Mouse (Mus musculus) neural tube, embryonic 12.5 days (tissue): ENCODE results near the gene Samhd1. TPM values are rescaled to one million over a fixed set of nuclear protein-coding genes. Genes with fewer than 3 reads are reported as not detected.
"Not testable (repeated sequence)": the region's sequence is repeated elsewhere in the genome, so short reads cannot be mapped to it uniquely, and the experiment has no call there.

Experiments
- ATAC-seq: fragments of 200-750 bp; cut with Nextera tagmentation; 2 replicates; pipeline ENCODE4 v1.8.0; 2017; ENCODE audit warnings: low read depth, mild to moderate bottlenecking, moderate TSS enrichment, moderate library complexity; ENCODE audit not compliant: low FRiP score
- H3K27ac ChIP-seq: fragments of 300-500 bp; sonication (generic); 2 replicates; pipeline ENCODE4 v1.5.1; 2016
- H3K27me3 ChIP-seq: fragments of 300-500 bp; sonication (generic); replicated peaks from 2 replicates; pipeline ENCODE4 v1.6.1; 2016; ENCODE audit warnings: mild to moderate bottlenecking
- H3K36me3 ChIP-seq: fragments of 300-500 bp; sonication (generic); 2 replicates; pipeline ENCODE4 v1.6.1; 2016; ENCODE audit warnings: mild to moderate bottlenecking
- H3K4me1 ChIP-seq: fragments of 300-500 bp; sonication (generic); 2 replicates; pipeline ENCODE4 v1.6.1; 2016
- H3K4me2 ChIP-seq: fragments of 300-500 bp; sonication (generic); replicated peaks from 2 replicates; pipeline ENCODE4 v1.6.1; 2016; ENCODE audit warnings: mild to moderate bottlenecking
- H3K4me3 ChIP-seq: fragments of 300-500 bp; sonication (generic); 2 replicates; pipeline ENCODE4 v1.5.1; 2016
- H3K9ac ChIP-seq: fragments of 300-500 bp; sonication (generic); 2 replicates; pipeline ENCODE4 v1.6.1; 2016; ENCODE audit warnings: mild to moderate bottlenecking
- H3K9me3 ChIP-seq: fragments of 300-500 bp; sonication (generic); 2 replicates; pipeline ENCODE4 v1.6.1; 2016; ENCODE audit warnings: mild to moderate bottlenecking
- WGBS: fragments of 180-500 bp; shearing (Covaris S2); methylation state at CpG from one replicate; pipeline ENCODE4 v1.1.7; 2016; 5-methylcytosine and 5-hydroxymethylcytosine counted together
- polyA plus RNA-seq: library from polyadenylated mRNA; unstranded; fragments of >200 nt; fragmentation: Nextera tagmentation; extraction: Ambion mirVana; gene quantifications from 2 replicates; pipeline ENCODE4 v1.2.1, GENCODE M21; 2016

Samhd1 gene
- polyA plus RNA-seq = 15.9 and 17.5 TPM in 2 replicates

GRCm38 (mm10) chr2:157135014-157135413 is at the start of gene Samhd1:
TSS of gene Samhd1 (minus strand) at chr2:157135265.
- H3K9ac ChIP-seq = peak within 1 kb of the TSS; percentile 65
- no peak within 1 kb of the TSS for H3K27ac ChIP-seq
- no peaks in the 10 kb centered on the region for H3K27me3 ChIP-seq
- no peaks in the 10 kb centered on the region; the same call in 1 of the 2 replicates for H3K9me3 ChIP-seq
- WGBS = under 1% methylated on average over 32 of the region's 32 CpGs
- peak within 1 kb of the TSS; percentile 65 for H3K4me3 ChIP-seq
- H3K36me3 ChIP-seq = no peaks in the 10 kb centered on the region
- no peaks in the 10 kb centered on the region for H3K4me1 ChIP-seq
- peak within 1 kb of the TSS; percentile 95 for H3K4me2 ChIP-seq
- peak; percentile 88 for ATAC-seq

DNA sequence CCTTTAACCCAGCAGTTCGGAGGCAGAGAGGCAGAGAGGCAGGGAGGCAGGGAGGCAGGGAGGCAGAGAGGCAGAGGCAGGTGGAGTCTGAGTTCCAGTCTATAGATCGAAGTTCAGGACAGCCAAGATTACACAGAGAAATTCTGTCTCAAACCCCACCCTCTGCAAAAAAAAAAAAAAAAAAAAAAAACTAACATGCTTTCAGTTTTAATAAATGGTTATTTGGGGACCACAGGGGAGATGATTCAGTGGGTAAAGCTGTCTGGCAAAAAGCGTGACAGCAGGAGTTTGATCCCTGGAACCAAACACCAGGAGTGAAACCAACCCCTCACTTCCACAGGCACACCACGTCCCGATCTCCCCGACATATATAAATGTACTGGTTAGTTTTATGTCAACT is 43.1 kb upstream of the Samhd1 start:
- no peak overlapping the region for H3K4me2 ChIP-seq
- H3K36me3 ChIP-seq = peaks cover 41% of the 10 kb centered on the region
- no peaks in the 10 kb centered on the region for H3K9me3 ChIP-seq
- H3K27ac ChIP-seq = no peak overlapping the region
- H3K4me1 ChIP-seq = no peaks in the 10 kb centered on the region
- no peak for ATAC-seq
- no peaks in the 10 kb centered on the region for H3K27me3 ChIP-seq
- 84% methylated on average over 6 of the region's 6 CpGs for WGBS
- H3K9ac ChIP-seq = no peak overlapping the region
- no peak overlapping the region for H3K4me3 ChIP-seq

DNA sequence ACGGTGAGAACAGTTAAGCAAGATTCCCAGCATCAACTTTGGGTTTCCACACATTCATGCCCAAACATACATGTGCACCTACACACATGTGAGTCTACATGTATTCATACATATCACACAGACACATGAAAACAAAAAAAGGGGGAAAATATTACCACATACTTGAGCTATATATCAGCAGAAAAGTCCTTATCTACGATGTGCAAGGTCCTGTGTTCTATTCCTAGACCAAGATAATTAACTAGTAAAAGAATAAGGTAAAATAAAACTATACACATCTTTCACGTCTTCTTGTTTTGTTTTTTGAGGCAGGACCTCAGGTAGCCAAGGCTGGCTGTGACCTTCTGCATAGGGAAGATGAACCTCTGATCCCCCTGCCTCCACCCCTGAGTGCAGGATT is 41.2 kb upstream of the Samhd1 start:
- 95% methylated on average over 3 of the region's 3 CpGs for WGBS
- Histone ChIP-seq H3K27me3 (no peaks in the 10 kb centered on the region), H3K4me3 (no peak overlapping the region), H3K9me3 (no peaks in the 10 kb centered on the region), H3K27ac (no peak overlapping the region), H3K4me2 (no peak overlapping the region), H3K36me3 (peaks cover 49% of the 10 kb centered on the region), H3K4me1 (no peaks in the 10 kb centered on the region), H3K9ac (no peak overlapping the region)
- no peak for ATAC-seq

GRCm38 (mm10) chr2:157174416-157174815 is 39.4 kb upstream of the Samhd1 start:
- Histone ChIP-seq H3K9ac (no peak overlapping the region), H3K4me1 (no peaks in the 10 kb centered on the region), H3K27me3 (no peaks in the 10 kb centered on the region), H3K27ac (no peak overlapping the region), H3K9me3 (no peaks in the 10 kb centered on the region), H3K4me3 (no peak overlapping the region), H3K36me3 (peaks cover 45% of the 10 kb centered on the region), H3K4me2 (no peak overlapping the region)
- ATAC-seq = no peak
- 78% methylated on average over 5 of the region's 5 CpGs for WGBS

- H3K9ac ChIP-seq = no peak overlapping the region
- 96% methylated on average over 6 of the region's 6 CpGs for WGBS
- no peak overlapping the region for H3K27ac ChIP-seq
- peaks cover 50% of the 10 kb centered on the region for H3K36me3 ChIP-seq
- no peaks in the 10 kb centered on the region for H3K4me1 ChIP-seq
- H3K4me2 ChIP-seq = no peak overlapping the region
- H3K9me3 ChIP-seq = no peaks in the 10 kb centered on the region
- ATAC-seq = no peak
- H3K4me3 ChIP-seq = no peak overlapping the region
- H3K27me3 ChIP-seq = no peaks in the 10 kb centered on the region
Measured at GRCm38 (mm10) chr2:157173555-157173954, 38.5 kb upstream of the Samhd1 start.

DNA sequence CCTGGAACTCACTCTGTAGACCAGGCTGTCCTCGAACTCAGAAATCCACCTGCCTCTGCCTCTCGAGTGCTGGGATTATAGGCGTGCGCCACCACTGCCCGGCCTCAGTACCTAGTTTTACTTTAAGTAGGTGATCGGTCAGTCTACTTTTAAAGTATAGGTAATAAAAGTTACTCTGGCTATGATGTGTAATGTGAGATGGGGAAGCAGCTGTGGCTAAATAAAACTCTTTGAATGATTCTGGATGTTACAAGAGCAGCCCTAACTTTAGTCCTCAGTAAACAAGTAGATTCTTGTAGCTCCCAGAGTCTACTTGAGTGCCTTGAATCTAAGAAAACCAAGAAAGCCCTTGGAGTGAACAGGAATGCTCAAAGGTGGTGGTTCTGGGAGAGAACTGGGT is 37.9 kb upstream of the Samhd1 start:
- peaks cover 53% of the 10 kb centered on the region for H3K36me3 ChIP-seq
- 96% methylated on average over 6 of the region's 6 CpGs for WGBS
- no peak for ATAC-seq

DNA sequence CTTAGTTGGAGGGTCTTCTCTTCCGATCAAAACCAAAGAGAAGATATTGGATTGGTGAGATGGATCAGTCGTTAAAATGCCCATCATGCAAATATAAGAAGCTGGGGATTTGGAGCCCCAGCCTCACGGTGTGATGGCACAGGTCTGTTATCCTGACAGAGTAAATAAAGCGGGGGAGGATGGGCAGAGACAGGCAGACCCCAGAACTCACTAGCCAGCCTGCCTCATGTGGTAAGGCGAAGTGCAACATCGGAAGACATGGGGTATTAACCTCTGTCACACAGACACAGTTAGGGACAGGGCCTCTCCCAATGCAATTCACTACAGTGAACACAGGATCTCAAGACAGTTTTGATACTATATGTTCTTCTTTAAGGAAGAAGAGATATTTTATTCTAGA is 35.6 kb upstream of the Samhd1 start:
- H3K4me1 ChIP-seq = no peaks in the 10 kb centered on the region
- 53% methylated on average over 6 of the region's 6 CpGs for WGBS
- H3K36me3 ChIP-seq = peaks cover 55% of the 10 kb centered on the region
- H3K4me2 ChIP-seq = no peak overlapping the region
- H3K9ac ChIP-seq = no peak overlapping the region
- no peaks in the 10 kb centered on the region for H3K9me3 ChIP-seq
- H3K27me3 ChIP-seq = no peaks in the 10 kb centered on the region
- ATAC-seq = 0 out of 2 replicates have a peak, but pooled peaks have one; percentile 44
- H3K27ac ChIP-seq = no peak overlapping the region
- no peak overlapping the region for H3K4me3 ChIP-seq

More for the DNA sequence above, 37.9 kb upstream of the Samhd1 start:
- no peaks in the 10 kb centered on the region for H3K4me1 ChIP-seq
- no peak overlapping the region for H3K27ac ChIP-seq
- no peak overlapping the region for H3K4me2 ChIP-seq
- no peak overlapping the region for H3K4me3 ChIP-seq
- H3K9ac ChIP-seq = no peak overlapping the region
- no peaks in the 10 kb centered on the region for H3K27me3 ChIP-seq
- H3K9me3 ChIP-seq = no peaks in the 10 kb centered on the region

DNA sequence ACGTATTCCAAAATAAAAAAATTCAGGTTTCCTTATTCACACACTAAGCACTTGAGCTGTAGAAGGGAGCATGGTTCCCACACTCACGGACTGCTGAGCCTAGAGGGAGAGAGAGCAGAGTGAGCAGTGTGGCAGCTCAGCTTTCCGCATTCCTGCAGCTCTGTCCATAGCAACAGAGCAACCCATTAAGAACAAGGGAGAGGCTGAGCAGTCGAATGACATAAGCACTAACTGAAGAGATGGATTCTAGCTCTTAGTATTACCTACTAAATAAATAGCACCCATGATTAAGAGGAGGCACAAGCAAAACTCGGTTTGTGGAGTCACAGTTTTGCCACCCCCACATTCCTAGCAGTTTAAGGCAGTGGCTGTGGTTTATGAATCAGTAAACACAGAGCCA is 35.1 kb upstream of the Samhd1 start:
- H3K4me1 ChIP-seq = no peaks in the 10 kb centered on the region
- H3K4me3 ChIP-seq = no peak overlapping the region
- no peak overlapping the region for H3K9ac ChIP-seq
- H3K27me3 ChIP-seq = no peaks in the 10 kb centered on the region
- ATAC-seq = peak; percentile 76
- H3K36me3 ChIP-seq = peaks cover 51% of the 10 kb centered on the region
- H3K4me2 ChIP-seq = no peak overlapping the region
- no peaks in the 10 kb centered on the region for H3K9me3 ChIP-seq
- no peak overlapping the region for H3K27ac ChIP-seq
- 32% methylated on average over 5 of the region's 5 CpGs for WGBS

DNA sequence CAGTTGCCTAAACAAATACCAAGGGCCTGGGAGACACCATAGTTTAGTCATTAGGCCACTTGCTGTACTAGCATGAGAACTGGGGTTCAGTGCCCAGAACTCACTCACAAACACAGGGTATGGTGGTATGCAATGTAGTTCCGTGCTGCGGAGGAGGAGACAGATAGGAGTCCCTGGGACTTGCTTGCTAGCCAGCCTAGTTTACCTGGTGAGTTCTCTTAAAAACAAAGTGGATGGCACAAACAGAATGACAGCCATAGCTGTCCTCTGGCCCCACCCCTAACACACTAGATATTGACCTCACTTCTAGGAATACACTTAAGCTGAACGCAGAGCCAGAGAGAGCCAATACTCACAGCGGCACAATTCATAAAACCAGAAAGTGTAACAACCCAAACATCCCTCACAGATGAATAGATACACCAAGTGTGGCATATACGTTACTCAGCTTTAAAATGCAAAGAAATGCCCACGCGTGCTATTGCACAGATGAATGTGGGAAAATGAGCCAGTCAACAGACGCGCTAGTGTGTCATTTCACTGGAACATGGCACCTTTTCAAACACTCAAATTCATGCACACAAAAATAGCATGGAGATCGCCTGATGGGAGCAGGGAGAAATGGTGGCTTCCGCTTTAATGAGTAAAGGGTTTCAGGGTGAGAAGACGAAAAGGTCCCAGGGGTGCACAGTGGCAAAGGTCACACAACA is 31.5 kb upstream of the Samhd1 start:
- H3K9me3 ChIP-seq = no peaks in the 10 kb centered on the region
- no peak overlapping the region for H3K4me2 ChIP-seq
- H3K9ac ChIP-seq = no peak overlapping the region
- no peak for ATAC-seq
- no peaks in the 10 kb centered on the region for H3K27me3 ChIP-seq
- H3K4me3 ChIP-seq = no peak overlapping the region
- WGBS = 94% methylated on average over 12 of the region's 12 CpGs
- no peaks in the 10 kb centered on the region for H3K4me1 ChIP-seq
- H3K27ac ChIP-seq = no peak overlapping the region
- peaks cover 52% of the 10 kb centered on the region for H3K36me3 ChIP-seq

- H3K4me2 ChIP-seq, H3K4me3 ChIP-seq, H3K4me1 ChIP-seq, H3K9ac ChIP-seq, H3K27me3 ChIP-seq, ATAC-seq, H3K27ac ChIP-seq, H3K9me3 ChIP-seq: not testable (repeated sequence)
- H3K36me3 ChIP-seq = peaks cover 58% of the 10 kb centered on the region
Measured at GRCm38 (mm10) chr2:157165312-157166224, 30.5 kb upstream of the Samhd1 start.

DNA sequence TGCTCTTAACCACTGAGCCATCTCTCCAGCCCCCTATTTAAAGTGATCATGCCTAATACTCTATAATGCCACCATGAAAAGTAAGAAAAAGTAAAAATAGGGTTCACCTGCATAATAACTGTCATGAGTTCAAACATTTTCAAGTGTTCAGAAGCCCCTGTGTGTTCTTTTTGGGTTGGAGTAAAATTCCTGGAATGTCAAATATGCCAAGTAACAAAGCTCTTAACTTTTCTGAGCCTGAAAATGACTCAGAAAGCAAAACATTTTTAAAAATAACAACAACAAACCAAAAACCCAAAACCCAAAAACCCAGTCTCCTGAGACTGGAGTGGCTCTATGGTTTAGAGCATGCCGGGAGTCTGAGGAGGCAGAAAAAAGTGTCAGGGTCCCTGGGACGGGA is 29.0 kb upstream of the Samhd1 start:
- H3K4me2 ChIP-seq = no peak overlapping the region
- H3K4me3 ChIP-seq = no peak overlapping the region
- WGBS = 88% methylated on average over 2 of the region's 2 CpGs
- no peaks in the 10 kb centered on the region for H3K9me3 ChIP-seq
- H3K27me3 ChIP-seq = no peaks in the 10 kb centered on the region
- peaks cover 66% of the 10 kb centered on the region for H3K36me3 ChIP-seq
- no peak overlapping the region for H3K9ac ChIP-seq
- no peak for ATAC-seq
- no peak overlapping the region for H3K27ac ChIP-seq
- no peaks in the 10 kb centered on the region for H3K4me1 ChIP-seq

- peaks cover 64% of the 10 kb centered on the region for H3K36me3 ChIP-seq
- no peak overlapping the region for H3K4me3 ChIP-seq
- H3K9ac ChIP-seq = no peak overlapping the region
- 93% methylated on average over 1 of the region's 1 CpGs for WGBS
- H3K27me3 ChIP-seq = no peaks in the 10 kb centered on the region
- H3K9me3 ChIP-seq = no peaks in the 10 kb centered on the region
- H3K4me1 ChIP-seq = no peaks in the 10 kb centered on the region
- H3K4me2 ChIP-seq = no peak overlapping the region
- no peak overlapping the region for H3K27ac ChIP-seq
- ATAC-seq = no peak
Measured at GRCm38 (mm10) chr2:157156079-157156478, 21.0 kb upstream of the Samhd1 start.
